Mouse (Mus musculus) liver, embryonic 14.5 days (tissue): ENCODE measurements at regions not wholly inside any gene's neighbourhood (a gene's known extent, or its start where the extent isn't known, plus 50 kb on each side); places are given as distances from the start of the nearest gene placed in this dataset.

ENCODE experiments used
- CTCF ChIP-seq: IDR thresholded peaks from 2 replicates; pipeline ENCODE4 v1.5.1; 2016; ENCODE audit warnings: antibody characterized with exemption, low read depth, control low read depth
- EP300 ChIP-seq: IDR thresholded peaks from 2 replicates; pipeline ENCODE4 v1.6.1; 2016; ENCODE audit warnings: antibody characterized with exemption, low read depth

DNA sequence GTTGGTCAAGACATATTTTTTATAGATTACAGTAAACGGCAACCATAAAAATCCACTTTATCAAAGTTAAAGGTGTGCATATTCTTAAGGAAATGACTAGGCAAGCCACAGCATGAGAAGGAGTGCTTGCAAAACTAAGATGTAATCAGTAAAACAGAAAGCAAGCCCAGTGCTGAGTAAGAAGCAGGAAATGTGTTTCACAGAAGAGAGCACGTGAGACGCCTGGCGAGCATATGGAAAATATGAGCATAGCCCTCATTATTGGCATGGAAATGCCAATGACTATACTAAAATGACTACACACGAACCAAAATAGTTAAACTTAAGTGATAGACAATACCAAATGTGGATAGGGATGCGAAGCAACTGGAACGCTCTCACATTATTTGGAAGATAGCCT is 123.2 kb upstream of the Max start:
- TF ChIP-seq CTCF (no peak), EP300 (0 out of 2 replicates have a peak, but pooled peaks have one; percentile 6)
